Mouse (Mus musculus) bone marrow, adult 2 months (tissue): ENCODE data around the gene Col20a1. TPM values are rescaled to one million over a fixed set of nuclear protein-coding genes. Genes with fewer than 3 reads are reported as not detected.
A peak's percentile ranks its signal among the peaks of the same experiment; 100 is the strongest.

ENCODE experiments used
- H3K27ac ChIP-seq: fragments of 200-500 bp; 2 replicates; pipeline ENCODE4 v1.5.1; 2012; ENCODE audit warnings: low read depth, mild to moderate bottlenecking, control low read depth, inconsistent platforms, low read length; ENCODE audit not compliant: control insufficient read depth, poor library complexity, insufficient read depth
- H3K4me1 ChIP-seq: fragments of 200-500 bp; 2 replicates; pipeline ENCODE4 v1.6.1; 2011; ENCODE audit warnings: low read length; ENCODE audit not compliant: control insufficient read depth, insufficient read depth
- H3K4me3 ChIP-seq: fragments of 200-500 bp; replicated peaks from 2 replicates; pipeline ENCODE3; 2011; ENCODE audit warnings: mild to moderate bottlenecking, low read depth, low read length, control low read depth; ENCODE audit not compliant: control insufficient read depth
- CTCF ChIP-seq: fragments of 200-500 bp; IDR thresholded peaks from 2 replicates; pipeline ENCODE4 v1.5.1; 2011; ENCODE audit warnings: low read length, control low read depth; ENCODE audit not compliant: control insufficient read depth, insufficient read depth
- POLR2A ChIP-seq: fragments of 200-500 bp; IDR thresholded peaks from 2 replicates; pipeline ENCODE4 v1.6.1; 2011; ENCODE audit warnings: low read depth, mild to moderate bottlenecking, control low read depth, low read length, borderline replicate concordance; ENCODE audit not compliant: control insufficient read depth
- WGBS: fragments of 180-500 bp; shearing (Covaris S2); methylation state at CpG from one replicate; pipeline ENCODE4 v1.1.7; 2018; 5-methylcytosine and 5-hydroxymethylcytosine counted together
- polyA plus RNA-seq: library from polyadenylated mRNA; stranded (reverse); fragments of >200 nt; gene quantifications from 2 replicates; pipeline ENCODE4 v1.2.4, GENCODE M21; 2011; ENCODE audit warnings: low replicate concordance; ENCODE audit not compliant: missing spikeins, insufficient read depth, insufficient read length

The Col20a1 gene
- polyA plus RNA-seq, 1 experiment, result 2.6 TPM

DNA sequence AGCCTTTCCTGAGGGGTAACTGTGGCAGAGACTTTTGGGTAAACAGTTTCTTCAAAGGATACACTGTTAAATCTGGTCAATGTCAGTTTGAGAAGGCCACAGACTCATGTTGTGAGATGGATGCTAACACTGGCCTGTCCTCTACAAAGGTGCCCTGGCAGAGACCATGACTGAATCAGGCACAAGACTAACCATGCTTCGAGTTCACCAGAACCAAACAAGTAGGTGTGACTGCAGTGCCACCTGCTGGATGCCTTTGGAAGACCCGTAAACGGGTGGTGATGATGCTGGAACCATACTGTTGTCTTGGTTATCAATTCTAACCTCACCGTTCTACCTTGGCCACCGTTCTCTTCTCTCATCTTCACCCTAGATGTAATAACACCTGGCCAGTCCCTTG lies 73.8 kb downstream of the Col20a1 start:
- Histone ChIP-seq H3K4me1 (no peaks in the 10 kb centered on the region), H3K27ac (no peak overlapping the region), H3K4me3 (no peak overlapping the region)
- TF ChIP-seq CTCF, result peak; percentile 82
- TF ChIP-seq POLR2A, result no peak
- 17% methylated on average over 5 of the region's 5 CpGs for WGBS

DNA sequence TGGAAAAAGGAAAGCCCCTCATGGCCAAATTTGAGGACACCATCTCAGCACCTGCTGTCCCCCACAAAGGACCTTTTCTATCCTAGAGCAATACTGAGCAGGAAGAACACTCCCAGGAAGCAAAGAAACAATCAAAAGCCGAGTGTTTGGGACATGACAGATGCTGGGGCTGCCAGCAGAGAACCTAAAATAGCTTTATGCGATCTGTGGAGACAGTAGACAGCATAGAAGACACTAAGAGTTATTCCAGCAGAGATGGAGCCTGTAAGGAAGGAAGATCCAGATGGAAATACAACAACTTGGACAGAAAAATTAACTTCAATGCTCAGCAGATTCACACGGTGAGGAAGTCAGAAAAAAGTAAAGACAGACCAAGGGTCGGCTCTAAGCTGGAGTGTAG lies 79.5 kb downstream of the Col20a1 start:
- Histone ChIP-seq H3K4me1 (no peaks in the 10 kb centered on the region), H3K4me3 (no peak overlapping the region), H3K27ac (no peak overlapping the region)
- TF ChIP-seq POLR2A (no peak), CTCF (no peak)
- 35% methylated on average over 4 of the region's 4 CpGs for WGBS

Other genes with a start within 250 kb of the Col20a1 start
- gene Bhlhe23, start 209.6 kb upstream of the Col20a1 start, polyA plus RNA-seq, result not detected in 2 replicates
- gene Ythdf1, start 65.6 kb upstream of the Col20a1 start, polyA plus RNA-seq, result 17.7 and 26.6 TPM in 2 replicates
- not detected in 2 replicates for gene Birc7, start 57.5 kb upstream of the Col20a1 start, polyA plus RNA-seq
- gene Nkain4, start 31.8 kb upstream of the Col20a1 start, polyA plus RNA-seq, result not detected in 2 replicates
- 32.9 and 35.6 TPM in 2 replicates for gene Arfgap1, start 19.3 kb upstream of the Col20a1 start, polyA plus RNA-seq
- not detected in 2 replicates for gene Chrna4, start 57.0 kb downstream of the Col20a1 start, polyA plus RNA-seq
- gene Kcnq2, start 148.8 kb downstream of the Col20a1 start, polyA plus RNA-seq, result not detected in 2 replicates
- gene Eef1a2, start 170.5 kb downstream of the Col20a1 start, polyA plus RNA-seq, result 0.47 and 0.97 TPM in 2 replicates
- 43.8 and 59.8 TPM in 2 replicates for gene Ppdpf, start 200.7 kb downstream of the Col20a1 start, polyA plus RNA-seq
- not detected in 2 replicates for gene Ptk6, start 216.3 kb downstream of the Col20a1 start, polyA plus RNA-seq
- not detected in 2 replicates for gene Srms, start 226.7 kb downstream of the Col20a1 start, polyA plus RNA-seq
- not detected in 2 replicates for gene Fndc11, start 233.5 kb downstream of the Col20a1 start, polyA plus RNA-seq